Mouse (Mus musculus): ENCODE results near the gene Atp5d. TPM values are rescaled to one million over a fixed set of nuclear protein-coding genes. Genes with fewer than 3 reads are reported as not detected.
A peak's percentile ranks its signal among the peaks of the same experiment; 100 is the strongest.

Atp5d gene
- polyA plus RNA-seq, 1 experiment from 2014 or later = 426 TPM

DNA sequence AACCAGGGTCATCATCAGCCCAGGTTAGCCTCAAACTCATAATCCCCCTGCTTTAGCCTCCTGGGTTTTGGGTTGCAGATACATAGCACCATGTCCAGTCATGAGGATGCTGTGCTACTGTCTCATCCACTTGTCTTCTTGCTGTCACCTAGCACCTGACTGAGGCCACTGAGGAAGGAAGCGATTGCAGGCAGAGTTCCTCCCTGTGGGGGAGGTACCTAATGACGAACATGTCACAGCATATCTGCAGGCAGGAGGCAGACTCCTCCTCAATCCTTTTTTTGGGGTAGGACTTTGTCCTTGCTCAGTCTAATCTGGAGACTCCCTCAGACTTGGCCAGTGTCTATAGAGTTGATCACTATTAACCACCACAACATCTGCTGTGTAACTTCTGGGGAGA is 16.8 kb upstream of the Atp5d start:
- 94% methylated on average over 2 of the region's 2 CpGs for WGBS
- Histone ChIP-seq H3K9ac (ENCODE audit: low read length) (no peak overlapping the region), H3K36me3 (ENCODE audit: control insufficient read depth, insufficient read depth, low read length) (peaks cover 35% of the 10 kb centered on the region), H3K4me3 (ENCODE audit: low read depth, low read length) (no peak overlapping the region), H3K27ac (replicated peaks; ENCODE audit: low read depth, low read length) (no peak overlapping the region), H3K27me3 (ENCODE audit: control insufficient read depth, insufficient read depth, low read length) (no peaks in the 10 kb centered on the region), H3K4me2 (ENCODE audit: low read depth, severe bottlenecking) (no peak overlapping the region), H3K9me3 (ENCODE audit: control insufficient read depth, low read length) (no peaks in the 10 kb centered on the region), H3K4me1 (ENCODE audit: control insufficient read depth, insufficient read depth, low read length) (peaks cover 14% of the 10 kb centered on the region)
- ATAC-seq (ENCODE audit: insufficient number of reproducible peaks, low FRiP score, low TSS enrichment, low read depth) (no peak), DNase-seq (ENCODE audit: low spot score) (no peak)

DNA sequence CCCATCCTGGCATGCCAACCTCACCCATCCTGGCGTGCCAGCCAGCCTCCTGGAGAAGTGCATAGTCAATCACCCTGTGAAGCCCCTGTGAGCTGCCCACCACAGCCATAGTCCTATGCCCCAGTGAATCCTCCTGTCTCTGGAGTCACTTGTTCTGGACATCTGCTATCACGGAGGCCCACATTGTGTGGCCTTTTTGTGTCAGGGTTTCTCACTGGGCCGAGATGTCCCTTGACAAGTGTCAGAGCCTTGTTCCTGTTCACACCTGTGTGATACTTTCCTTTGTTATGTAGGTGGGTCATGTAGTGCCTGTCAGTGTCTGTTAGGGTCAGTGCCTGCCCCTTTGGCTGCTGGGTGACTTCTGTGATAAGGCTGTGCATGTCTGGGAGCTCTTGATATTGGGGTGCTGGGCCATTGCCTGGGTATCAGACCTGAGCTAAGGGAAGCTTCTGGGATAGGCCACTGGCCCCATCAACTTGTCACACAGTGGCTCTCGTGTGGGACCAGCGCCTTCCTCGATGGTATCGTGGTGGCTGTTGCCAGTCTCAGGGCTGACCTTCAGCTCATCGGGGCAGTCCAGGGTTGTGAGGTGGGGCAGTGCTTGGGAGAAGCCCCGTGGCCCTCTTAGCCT is 14.4 kb upstream of the Atp5d start:
- Histone ChIP-seq H3K4me2 (ENCODE audit: low read depth, severe bottlenecking) (no peak overlapping the region), H3K9ac (ENCODE audit: low read length) (no peak overlapping the region), H3K4me3 (ENCODE audit: low read depth, low read length) (no peak overlapping the region), H3K9me3 (ENCODE audit: control insufficient read depth, low read length) (no peaks in the 10 kb centered on the region), H3K27ac (replicated peaks; ENCODE audit: low read depth, low read length) (no peak overlapping the region), H3K4me1 (ENCODE audit: control insufficient read depth, insufficient read depth, low read length) (no peaks in the 10 kb centered on the region; the same call in 1 of the 2 replicates), H3K27me3 (ENCODE audit: control insufficient read depth, insufficient read depth, low read length) (no peaks in the 10 kb centered on the region), H3K36me3 (ENCODE audit: control insufficient read depth, insufficient read depth, low read length) (peaks cover 48% of the 10 kb centered on the region)
- 88% methylated on average over 9 of the region's 9 CpGs for WGBS
- ATAC-seq (ENCODE audit: insufficient number of reproducible peaks, low FRiP score, low TSS enrichment, low read depth) (no peak), DNase-seq (ENCODE audit: low spot score) (no peak)

DNA sequence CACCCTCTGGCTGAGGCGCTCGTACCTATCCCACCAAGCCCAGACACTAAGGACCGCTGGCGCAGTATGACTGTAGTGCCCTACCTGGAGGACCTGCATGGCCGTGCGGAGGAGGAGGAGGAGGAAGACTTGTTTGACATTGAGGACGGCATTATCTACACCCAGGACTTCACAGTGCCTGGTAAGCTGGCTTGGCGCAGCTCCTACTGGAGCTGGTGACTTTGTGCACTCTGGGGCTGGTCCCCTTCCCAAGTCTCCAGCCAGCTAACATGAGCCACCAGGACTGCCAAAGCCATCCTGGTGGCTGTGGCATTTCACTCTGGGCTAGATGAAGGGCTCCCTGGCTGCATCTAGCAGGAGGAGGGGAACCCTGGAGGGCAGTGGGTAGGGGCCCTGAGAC is 10.5 kb upstream of the Atp5d start:
- DNase-seq (ENCODE audit: low spot score) = no peak
- no peak overlapping the region for H3K4me3 ChIP-seq (ENCODE audit: low read depth, low read length)
- H3K36me3 ChIP-seq (ENCODE audit: control insufficient read depth, insufficient read depth, low read length) = peaks cover 45% of the 10 kb centered on the region
- H3K9me3 ChIP-seq (ENCODE audit: control insufficient read depth, low read length) = no peaks in the 10 kb centered on the region
- peaks cover 15% of the 10 kb centered on the region for H3K4me1 ChIP-seq (ENCODE audit: control insufficient read depth, insufficient read depth, low read length)
- ATAC-seq (ENCODE audit: insufficient number of reproducible peaks, low FRiP score, low TSS enrichment, low read depth) = no peak
- no peaks in the 10 kb centered on the region for H3K27me3 ChIP-seq (ENCODE audit: control insufficient read depth, insufficient read depth, low read length)
- H3K4me2 ChIP-seq (ENCODE audit: low read depth, severe bottlenecking) = no peak overlapping the region
- no peak overlapping the region for H3K27ac ChIP-seq (replicated peaks; ENCODE audit: low read depth, low read length)
- WGBS = 95% methylated on average over 8 of the region's 8 CpGs
- no peak overlapping the region for H3K9ac ChIP-seq (ENCODE audit: low read length)

DNA sequence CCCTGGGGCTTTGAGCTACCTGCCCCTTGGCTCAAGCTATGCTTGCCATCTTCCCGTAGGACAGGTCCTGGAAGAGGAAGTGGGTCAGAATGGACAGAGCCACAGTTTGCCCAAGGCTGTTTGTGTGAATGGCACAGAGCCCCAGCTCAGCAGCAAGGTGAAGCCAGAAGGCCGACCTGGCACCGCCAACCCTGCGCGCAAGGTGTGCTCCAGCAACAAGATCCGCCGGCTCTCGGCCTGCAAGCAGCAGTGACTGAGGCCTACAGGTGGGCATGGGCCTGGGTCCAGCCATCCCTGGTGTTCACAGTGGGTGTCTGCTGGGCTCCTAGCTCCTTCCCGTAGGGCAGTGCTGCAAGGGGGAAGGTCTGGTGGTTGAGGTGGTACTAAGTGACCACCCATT is 8.6 kb upstream of the Atp5d start:
- H3K9ac ChIP-seq (ENCODE audit: low read length) = no peak overlapping the region
- no peak for ATAC-seq (ENCODE audit: insufficient number of reproducible peaks, low FRiP score, low TSS enrichment, low read depth)
- no peak for DNase-seq (ENCODE audit: low spot score)
- H3K9me3 ChIP-seq (ENCODE audit: control insufficient read depth, low read length) = no peaks in the 10 kb centered on the region
- H3K4me2 ChIP-seq (ENCODE audit: low read depth, severe bottlenecking) = no peak overlapping the region; the same call in 1 of the 2 replicates
- WGBS = 90% methylated on average over 9 of the region's 9 CpGs
- H3K4me3 ChIP-seq (ENCODE audit: low read depth, low read length) = no peak overlapping the region
- H3K27me3 ChIP-seq (ENCODE audit: control insufficient read depth, insufficient read depth, low read length) = no peaks in the 10 kb centered on the region
- peaks cover 43% of the 10 kb centered on the region for H3K36me3 ChIP-seq (ENCODE audit: control insufficient read depth, insufficient read depth, low read length)
- peaks cover 15% of the 10 kb centered on the region for H3K4me1 ChIP-seq (ENCODE audit: control insufficient read depth, insufficient read depth, low read length)
- no peak overlapping the region for H3K27ac ChIP-seq (replicated peaks; ENCODE audit: low read depth, low read length)

- no peaks in the 10 kb centered on the region for H3K9me3 ChIP-seq (ENCODE audit: control insufficient read depth, low read length)
- H3K36me3 ChIP-seq (ENCODE audit: control insufficient read depth, insufficient read depth, low read length) = peaks cover 37% of the 10 kb centered on the region
- H3K4me1 ChIP-seq (ENCODE audit: control insufficient read depth, insufficient read depth, low read length) = peaks cover 15% of the 10 kb centered on the region
- H3K4me3 ChIP-seq (ENCODE audit: low read depth, low read length) = no peak overlapping the region
- DNase-seq (ENCODE audit: low spot score) = no peak
- H3K27me3 ChIP-seq (ENCODE audit: control insufficient read depth, insufficient read depth, low read length) = peaks cover 4% of the 10 kb centered on the region; the same call in 1 of the 2 replicates
- H3K9ac ChIP-seq (ENCODE audit: low read length) = no peak overlapping the region
- H3K27ac ChIP-seq (replicated peaks; ENCODE audit: low read depth, low read length) = no peak overlapping the region
- ATAC-seq (ENCODE audit: insufficient number of reproducible peaks, low FRiP score, low TSS enrichment, low read depth) = no peak
- H3K4me2 ChIP-seq (ENCODE audit: low read depth, severe bottlenecking) = no peak overlapping the region; the same call in 1 of the 2 replicates
- WGBS = 83% methylated on average over 18 of the region's 18 CpGs
Observed at GRCm38 (mm10) chr10:80130403-80131031, 7.9 kb upstream of the Atp5d start.

- peaks cover 12% of the 10 kb centered on the region for H3K27me3 ChIP-seq (ENCODE audit: control insufficient read depth, insufficient read depth, low read length)
- H3K27ac ChIP-seq (replicated peaks; ENCODE audit: low read depth, low read length) = no peak overlapping the region
- H3K9ac ChIP-seq (ENCODE audit: low read length) = no peak overlapping the region
- peaks cover 29% of the 10 kb centered on the region for H3K36me3 ChIP-seq (ENCODE audit: control insufficient read depth, insufficient read depth, low read length)
- 15% methylated on average over 55 of the region's 55 CpGs for WGBS
- peak overlapping the region; percentile 18 for H3K4me3 ChIP-seq (ENCODE audit: low read depth, low read length)
- H3K4me1 ChIP-seq (ENCODE audit: control insufficient read depth, insufficient read depth, low read length) = peaks cover 15% of the 10 kb centered on the region
- ATAC-seq (ENCODE audit: insufficient number of reproducible peaks, low FRiP score, low TSS enrichment, low read depth) = peak; percentile 61; the same call in 1 of the 2 replicates
- H3K9me3 ChIP-seq (ENCODE audit: control insufficient read depth, low read length) = no peaks in the 10 kb centered on the region
- H3K4me2 ChIP-seq (ENCODE audit: low read depth, severe bottlenecking) = peak overlapping the region; percentile 42
- DNase-seq (ENCODE audit: low spot score) = peak; percentile 70
Observed at GRCm38 (mm10) chr10:80131316-80131951, 7.0 kb upstream of the Atp5d start.

GRCm38 (mm10) chr10:80131952-80132350 is 6.5 kb upstream of the Atp5d start:
- H3K9me3 ChIP-seq (ENCODE audit: control insufficient read depth, low read length) = no peaks in the 10 kb centered on the region
- WGBS = 40% methylated on average over 27 of the region's 27 CpGs
- peak overlapping the region; percentile 42 for H3K4me2 ChIP-seq (ENCODE audit: low read depth, severe bottlenecking)
- DNase-seq (ENCODE audit: low spot score) (no peak), ATAC-seq (ENCODE audit: insufficient number of reproducible peaks, low FRiP score, low TSS enrichment, low read depth) (no peak)
- peaks cover 27% of the 10 kb centered on the region for H3K36me3 ChIP-seq (ENCODE audit: control insufficient read depth, insufficient read depth, low read length)
- peak overlapping the region; percentile 18 for H3K4me3 ChIP-seq (ENCODE audit: low read depth, low read length)
- H3K4me1 ChIP-seq (ENCODE audit: control insufficient read depth, insufficient read depth, low read length) = peaks cover 20% of the 10 kb centered on the region
- peaks cover 17% of the 10 kb centered on the region for H3K27me3 ChIP-seq (ENCODE audit: control insufficient read depth, insufficient read depth, low read length)
- no peak overlapping the region for H3K27ac ChIP-seq (replicated peaks; ENCODE audit: low read depth, low read length)
- no peak overlapping the region for H3K9ac ChIP-seq (ENCODE audit: low read length)

DNA sequence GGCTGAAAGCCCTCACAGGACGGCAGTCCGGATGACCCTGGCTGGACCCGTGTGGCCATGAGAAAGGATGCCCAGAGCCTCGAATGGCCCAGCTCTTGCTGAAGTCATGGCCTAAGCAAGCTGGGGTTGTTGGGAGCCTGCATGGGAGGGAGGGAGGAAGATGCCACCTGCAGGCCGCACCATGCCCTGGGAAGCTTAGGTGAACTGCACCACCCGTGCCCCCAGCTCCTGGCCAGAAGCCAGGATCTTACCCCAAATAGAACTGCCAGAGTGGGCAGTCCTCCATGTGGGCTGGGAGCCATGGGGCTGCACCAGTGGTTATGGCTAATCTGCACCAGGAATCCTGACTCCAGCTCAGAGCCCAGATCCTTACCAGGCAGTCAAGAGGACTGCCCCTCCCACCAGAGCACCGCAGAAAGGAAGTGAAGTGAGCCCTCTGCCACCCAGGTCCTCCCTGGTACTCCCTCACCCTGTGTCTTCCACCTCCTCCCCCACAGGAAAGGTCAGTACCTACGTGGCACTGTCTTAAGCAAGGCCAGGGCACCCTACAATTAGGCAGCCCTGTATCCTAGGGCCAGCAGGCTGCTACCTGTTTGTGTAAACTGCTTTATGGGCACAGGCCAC is 5.1 kb upstream of the Atp5d start:
- no peak for ATAC-seq (ENCODE audit: insufficient number of reproducible peaks, low FRiP score, low TSS enrichment, low read depth)
- Histone ChIP-seq H3K36me3 (ENCODE audit: control insufficient read depth, insufficient read depth, low read length) (peaks cover 20% of the 10 kb centered on the region; the same call in 1 of the 2 replicates), H3K9me3 (ENCODE audit: control insufficient read depth, low read length) (no peaks in the 10 kb centered on the region), H3K4me1 (ENCODE audit: control insufficient read depth, insufficient read depth, low read length) (peaks cover 31% of the 10 kb centered on the region), H3K4me2 (ENCODE audit: low read depth, severe bottlenecking) (no peak overlapping the region), H3K27me3 (ENCODE audit: control insufficient read depth, insufficient read depth, low read length) (peaks cover 25% of the 10 kb centered on the region), H3K9ac (ENCODE audit: low read length) (no peak overlapping the region), H3K4me3 (ENCODE audit: low read depth, low read length) (no peak overlapping the region), H3K27ac (replicated peaks; ENCODE audit: low read depth, low read length) (no peak overlapping the region)
- WGBS = 79% methylated on average over 8 of the region's 8 CpGs
- DNase-seq (ENCODE audit: low spot score) = no peak

Measured in limb, embryonic 11.5 days (tissue).